In genomic region chr14:54207924-54208323, GRCm38 (mm10) we compare ENCODE assay signal across 21 mouse cellular contexts. TPM values are rescaled to one million over a fixed set of nuclear protein-coding genes. Genes with fewer than 3 reads are reported as not detected.
DNase-seq lines count a peak whose midpoint lies in the region; ATAC-seq and TF ChIP-seq lines count a peak whose summit lies in the region.
"Had no signal": no experiment of that assay in that cellular context is flagged by ENCODE, and none has a peak within 500 bp of the region (broad histone marks: within the 10 kb centered on the region; RNA-seq: fewer than 3 reads in every experiment).

No protein-coding gene starts in this region.

- ATAC-seq in heart, embryonic 11.5 days (replicated peaks; ENCODE audit: insufficient number of reproducible peaks, low FRiP score, low TSS enrichment), result no peak
- ATAC-seq in intestine, embryonic 14.5 days (replicated peaks; ENCODE audit: low FRiP score, low TSS enrichment, low read depth), result no peak
- ATAC-seq in intestine, embryonic 16.5 days, result no peak
- ATAC-seq in liver, embryonic 12.5 days, result peak; percentile 56
- ATAC-seq in liver, postnatal 0 days, result no peak
- ATAC-seq in liver, embryonic 13.5 days (ENCODE audit: low read depth), result peak; percentile 61
- ATAC-seq in megakaryocyte, adult 5-6 weeks (ENCODE audit: poor library complexity, severe bottlenecking), result no peak
- ATAC-seq: forebrain, embryonic 16.5 days; hindbrain, embryonic 16.5 days had no signal

- TF ChIP-seq EP300 in liver, postnatal 0 days (IDR thresholded peaks at IDR 0.05; ENCODE audit: low read depth), result no peak

- peaks cover 29% of the 10 kb centered on the region for H3K4me1 ChIP-seq in heart, embryonic 11.5 days (ENCODE audit: control insufficient read depth, insufficient read depth, low read length)
- H3K4me1 ChIP-seq in intestine, embryonic 14.5 days (replicated peaks; ENCODE audit: control insufficient read depth, insufficient read depth, low read length), result peaks cover 24% of the 10 kb centered on the region
- peaks cover 5% of the 10 kb centered on the region; the same call in 1 of the 2 replicates for H3K4me1 ChIP-seq in intestine, embryonic 16.5 days (ENCODE audit: control insufficient read depth, insufficient read depth, low read length)
- H3K4me1 ChIP-seq in liver, embryonic 12.5 days, result peaks cover 58% of the 10 kb centered on the region
- peaks cover 15% of the 10 kb centered on the region for H3K4me1 ChIP-seq in liver, postnatal 0 days (ENCODE audit: insufficient read depth)
- peaks cover 57% of the 10 kb centered on the region for H3K4me1 ChIP-seq in liver, embryonic 13.5 days (replicated peaks)
- H3K4me1 ChIP-seq: embryonic facial prominence, embryonic 13.5 days; forebrain, embryonic 12.5 days; hindbrain, embryonic 12.5 days had no signal

- no peaks in the 10 kb centered on the region for H3K9me3 ChIP-seq in heart, embryonic 11.5 days (replicated peaks; ENCODE audit: control insufficient read depth, low read length)
- no peaks in the 10 kb centered on the region for H3K9me3 ChIP-seq in intestine, embryonic 14.5 days (ENCODE audit: control insufficient read depth, low read length)
- no peaks in the 10 kb centered on the region for H3K9me3 ChIP-seq in intestine, embryonic 16.5 days (ENCODE audit: control insufficient read depth, low read length)
- no peaks in the 10 kb centered on the region for H3K9me3 ChIP-seq in liver, embryonic 12.5 days (replicated peaks)
- no peaks in the 10 kb centered on the region for H3K9me3 ChIP-seq in liver, postnatal 0 days (ENCODE audit: low read length)
- no peaks in the 10 kb centered on the region for H3K9me3 ChIP-seq in liver, embryonic 13.5 days (replicated peaks)
- H3K9me3 ChIP-seq: embryonic facial prominence, embryonic 13.5 days; forebrain, embryonic 12.5 days; hindbrain, embryonic 12.5 days had no signal

- no peaks in the 10 kb centered on the region for H3K27me3 ChIP-seq in heart, embryonic 11.5 days (ENCODE audit: control insufficient read depth, insufficient read depth, low read length)
- no peaks in the 10 kb centered on the region for H3K27me3 ChIP-seq in intestine, embryonic 14.5 days (replicated peaks; ENCODE audit: control insufficient read depth, insufficient read depth, low read length)
- H3K27me3 ChIP-seq in intestine, embryonic 16.5 days (replicated peaks; ENCODE audit: control insufficient read depth, insufficient read depth, low read length), result no peaks in the 10 kb centered on the region
- H3K27me3 ChIP-seq in liver, embryonic 12.5 days (replicated peaks), result peaks cover 10% of the 10 kb centered on the region; the same call in 1 of the 2 replicates
- H3K27me3 ChIP-seq in liver, postnatal 0 days (ENCODE audit: insufficient read depth, low read length), result no peaks in the 10 kb centered on the region
- peaks cover 4% of the 10 kb centered on the region; the same call in 1 of the 2 replicates for H3K27me3 ChIP-seq in liver, embryonic 13.5 days
- H3K27me3 ChIP-seq: embryonic facial prominence, embryonic 13.5 days; forebrain, embryonic 12.5 days; hindbrain, embryonic 12.5 days had no signal

- no peak for TF ChIP-seq CTCF in liver, postnatal 0 days (IDR thresholded peaks at IDR 0.05; ENCODE audit: low read depth)

- H3K36me3 ChIP-seq in heart, embryonic 11.5 days (ENCODE audit: control insufficient read depth, insufficient read depth, low read length), result no peaks in the 10 kb centered on the region
- no peaks in the 10 kb centered on the region for H3K36me3 ChIP-seq in intestine, embryonic 14.5 days (ENCODE audit: control insufficient read depth, insufficient read depth, low read length)
- no peaks in the 10 kb centered on the region for H3K36me3 ChIP-seq in intestine, embryonic 16.5 days (ENCODE audit: control insufficient read depth, insufficient read depth, low read length)
- no peaks in the 10 kb centered on the region for H3K36me3 ChIP-seq in liver, embryonic 12.5 days
- H3K36me3 ChIP-seq in liver, postnatal 0 days (replicated peaks; ENCODE audit: insufficient read depth, low read length), result no peaks in the 10 kb centered on the region
- no peaks in the 10 kb centered on the region for H3K36me3 ChIP-seq in liver, embryonic 13.5 days
- H3K36me3 ChIP-seq: embryonic facial prominence, embryonic 13.5 days; forebrain, embryonic 12.5 days; hindbrain, embryonic 12.5 days had no signal

- H3K27ac ChIP-seq in heart, embryonic 11.5 days (ENCODE audit: low read depth, low read length), result no peak overlapping the region
- H3K27ac ChIP-seq in intestine, embryonic 14.5 days (ENCODE audit: low read depth), result peak overlapping the region; percentile 64
- no peak overlapping the region; the same call in 1 of the 2 replicates for H3K27ac ChIP-seq in intestine, embryonic 16.5 days (ENCODE audit: low read length)
- peak overlapping the region; percentile 46 for H3K27ac ChIP-seq in liver, embryonic 12.5 days
- H3K27ac ChIP-seq in liver, postnatal 0 days (ENCODE audit: low read depth), result no peak overlapping the region
- H3K27ac ChIP-seq in liver, embryonic 13.5 days, result peak overlapping the region; percentile 52
- H3K27ac ChIP-seq: embryonic facial prominence, embryonic 13.5 days; forebrain, embryonic 12.5 days; hindbrain, embryonic 12.5 days had no signal

- DNase-seq in heart, adult 11 months, result peak; percentile 35
- DNase-seq in intestine, embryonic 14.5 days (ENCODE audit: low spot score), result no peak
- no peak for DNase-seq in liver, postnatal 0 days
- no peak for DNase-seq in liver, embryonic 13.5 days
- DNase-seq: adrenal gland, adult 2 months; adrenal gland, postnatal 25 days; cerebellum, adult 18-20 months; cerebellum, adult 9-11 months; cerebellum, postnatal 36 days; gastrocnemius, postnatal 10 days; heart, postnatal 10 days; heart, postnatal 4 days had no signal

- no peak overlapping the region for H3K4me2 ChIP-seq in heart, embryonic 11.5 days
- no peak overlapping the region for H3K4me2 ChIP-seq in intestine, embryonic 14.5 days (ENCODE audit: low read length)
- no peak overlapping the region for H3K4me2 ChIP-seq in intestine, embryonic 16.5 days (ENCODE audit: low read depth, low read length)
- peak overlapping the region; percentile 29 for H3K4me2 ChIP-seq in liver, embryonic 12.5 days
- H3K4me2 ChIP-seq in liver, postnatal 0 days (ENCODE audit: low read depth, low read length), result no peak overlapping the region
- H3K4me2 ChIP-seq in liver, embryonic 13.5 days, result peak overlapping the region; percentile 16; the same call in 1 of the 2 replicates
- H3K4me2 ChIP-seq: embryonic facial prominence, embryonic 13.5 days; forebrain, embryonic 12.5 days; hindbrain, embryonic 12.5 days had no signal

- no peak overlapping the region for H3K4me3 ChIP-seq in heart, embryonic 11.5 days (ENCODE audit: low read depth, low read length)
- no peak overlapping the region for H3K4me3 ChIP-seq in intestine, embryonic 14.5 days (ENCODE audit: low read depth, low read length)
- H3K4me3 ChIP-seq in intestine, embryonic 16.5 days (ENCODE audit: low read length), result no peak overlapping the region
- H3K4me3 ChIP-seq in liver, embryonic 12.5 days, result no peak overlapping the region
- H3K4me3 ChIP-seq in liver, postnatal 0 days (ENCODE audit: low read depth, low read length), result no peak overlapping the region
- H3K4me3 ChIP-seq in liver, embryonic 13.5 days (replicated peaks), result no peak overlapping the region
- H3K4me3 ChIP-seq: embryonic facial prominence, embryonic 13.5 days; forebrain, embryonic 12.5 days; hindbrain, embryonic 12.5 days had no signal

- H3K9ac ChIP-seq in heart, embryonic 11.5 days (ENCODE audit: low read depth, low read length), result no peak overlapping the region
- H3K9ac ChIP-seq in intestine, embryonic 14.5 days (ENCODE audit: low read length), result no peak overlapping the region
- no peak overlapping the region for H3K9ac ChIP-seq in intestine, embryonic 16.5 days (ENCODE audit: low read depth, low read length)
- H3K9ac ChIP-seq in liver, embryonic 12.5 days, result no peak overlapping the region
- H3K9ac ChIP-seq in liver, postnatal 0 days (replicated peaks), result no peak overlapping the region
- H3K9ac ChIP-seq in liver, embryonic 13.5 days, result no peak overlapping the region
- H3K9ac ChIP-seq: embryonic facial prominence, embryonic 13.5 days; forebrain, embryonic 12.5 days; hindbrain, embryonic 12.5 days had no signal

- 57% methylated on average over 5 of the region's 5 CpGs for WGBS in heart, embryonic 11.5 days (ENCODE audit: insufficient replicate concordance)
- 74% methylated on average over 5 of the region's 5 CpGs for WGBS in intestine, embryonic 14.5 days
- WGBS in intestine, embryonic 16.5 days, result 77% methylated on average over 5 of the region's 5 CpGs
- 50% methylated on average over 5 of the region's 5 CpGs for WGBS in liver, embryonic 12.5 days (ENCODE audit: insufficient replicate concordance)
- WGBS in liver, postnatal 0 days (ENCODE audit: insufficient replicate concordance), result 65% methylated on average over 5 of the region's 5 CpGs
- 55% methylated on average over 5 of the region's 5 CpGs for WGBS in liver, embryonic 13.5 days (ENCODE audit: insufficient replicate concordance)

RNA-seq across cellular contexts. Expression of gene Dad1, which starts 46.0 kb away (rescaled TPM):
- polyA plus RNA-seq in heart, embryonic 11.5 days (2014; fragmentation: Nextera tagmentation; extraction: Ambion mirVana), result 369 and 395 TPM in 2 replicates
- 414 and 449 TPM in 2 replicates for polyA plus RNA-seq in intestine, embryonic 14.5 days (2014; fragmentation: Nextera tagmentation; extraction: Ambion mirVana)
- polyA plus RNA-seq in intestine, embryonic 16.5 days (2015; fragmentation: Nextera tagmentation; extraction: Ambion mirVana), result 489 and 514 TPM in 2 replicates
- 234 and 237 TPM in 2 replicates for polyA plus RNA-seq in liver, embryonic 12.5 days (2016; fragmentation: Nextera tagmentation; extraction: Ambion mirVana)
- polyA plus RNA-seq in liver, postnatal 0 days (2015; fragmentation: Nextera tagmentation; extraction: Ambion mirVana), result 226 and 229 TPM in 2 replicates
- polyA plus RNA-seq in liver, embryonic 13.5 days (2015; fragmentation: Nextera tagmentation; extraction: Ambion mirVana), result 229 and 243 TPM in 2 replicates
- total RNA-seq in megakaryocyte, adult 5-6 weeks (2015), result 136 and 154 TPM in 2 replicates
- 84.1 and 86.7 TPM in 2 replicates for total RNA-seq in megakaryocyte, adult 5-6 weeks (2017)

RNA-seq across cellular contexts. Expression of gene Abhd4, which starts 46.1 kb away (rescaled TPM):
- polyA plus RNA-seq in heart, embryonic 11.5 days (2014; fragmentation: Nextera tagmentation; extraction: Ambion mirVana), result 97.3 and 99.3 TPM in 2 replicates
- polyA plus RNA-seq in intestine, embryonic 14.5 days (2014; fragmentation: Nextera tagmentation; extraction: Ambion mirVana), result 46.9 and 53.5 TPM in 2 replicates
- polyA plus RNA-seq in intestine, embryonic 16.5 days (2015; fragmentation: Nextera tagmentation; extraction: Ambion mirVana), result 47.4 and 47.8 TPM in 2 replicates
- polyA plus RNA-seq in liver, embryonic 12.5 days (2016; fragmentation: Nextera tagmentation; extraction: Ambion mirVana), result 18.8 and 22.0 TPM in 2 replicates
- 15.9 and 17.1 TPM in 2 replicates for polyA plus RNA-seq in liver, postnatal 0 days (2015; fragmentation: Nextera tagmentation; extraction: Ambion mirVana)
- 17.9 and 18.4 TPM in 2 replicates for polyA plus RNA-seq in liver, embryonic 13.5 days (2015; fragmentation: Nextera tagmentation; extraction: Ambion mirVana)
- total RNA-seq in megakaryocyte, adult 5-6 weeks (2015), result 11.0 and 13.9 TPM in 2 replicates
- 10.0 and 16.5 TPM in 2 replicates for total RNA-seq in megakaryocyte, adult 5-6 weeks (2017)

Comparison
In these comparisons a context has a peak if more than half of its experiments do, and no peak if none do; other contexts are left out.
1. ATAC-seq: peak in liver, embryonic 12.5 days (single experiment) and liver, embryonic 13.5 days (single experiment); none in heart, embryonic 11.5 days (single experiment), intestine, embryonic 14.5 days (single experiment), intestine, embryonic 16.5 days (single experiment), liver, postnatal 0 days (single experiment) and megakaryocyte, adult 5-6 weeks (single experiment).
2. H3K27ac ChIP-seq: peak in intestine, embryonic 14.5 days (single experiment), liver, embryonic 12.5 days (single experiment) and liver, embryonic 13.5 days (single experiment); none in heart, embryonic 11.5 days (single experiment), intestine, embryonic 16.5 days (single experiment) and liver, postnatal 0 days (single experiment).
3. H3K4me2 ChIP-seq: peak in liver, embryonic 12.5 days (single experiment) and liver, embryonic 13.5 days (single experiment); none in heart, embryonic 11.5 days (single experiment), intestine, embryonic 14.5 days (single experiment), intestine, embryonic 16.5 days (single experiment) and liver, postnatal 0 days (single experiment).